14 mouse cellular contexts compared by ENCODE assay signal in genomic region chr12:28158786-28159185, GRCm38 (mm10).
DNase-seq lines count a peak whose midpoint lies in the region.
"Had no signal": no experiment of that assay in that cellular context is flagged by ENCODE, and none has a peak within 500 bp of the region (broad histone marks: within the 10 kb centered on the region; RNA-seq: fewer than 3 reads in every experiment).

No protein-coding gene starts in this region.

- peak; percentile 52 to 70 for DNase-seq in cerebellum, postnatal 10 days
- no peak for DNase-seq in cerebellum, adult 9-11 months
- peak; percentile 37 to 65 for DNase-seq in cerebellum, postnatal 14 days
- DNase-seq in cerebellum, adult 9-10 months, result no peak
- DNase-seq: adrenal gland, adult 2 months; adrenal gland, adult 8-10 months; adrenal gland, postnatal 10 days; adrenal gland, postnatal 14 days; adrenal gland, postnatal 25 days; adrenal gland, postnatal 36 days; B cell, adult 2 months; cerebellum, adult 11 months; cerebellum, adult 11-12 months; cerebellum, adult 18-20 months had no signal

Comparison
In these comparisons a context has a peak if more than half of its experiments do, and no peak if none do; other contexts are left out.
1. DNase-seq: peak in cerebellum, postnatal 10 days (2 of 2) and cerebellum, postnatal 14 days (2 of 2); none in cerebellum, adult 9-11 months (single experiment) and cerebellum, adult 9-10 months (single experiment).